Mouse (Mus musculus) gastrocnemius, postnatal 14 days (tissue): ENCODE results near the gene Rasgef1b. TPM values are rescaled to one million over a fixed set of nuclear protein-coding genes. Genes with fewer than 3 reads are reported as not detected.

Source experiments
- DNase-seq: peaks from one replicate; pipeline ENCODE4 v3.0.0; 2021; ENCODE audit warnings: mixed read lengths
- intact Hi-C: fragments of 180-260 bp; cut with DNase I; formaldehyde crosslinking; loops from one replicate; pipeline ENCODE4 v1.15.1; 2025; ENCODE audit warnings: low total_unique reads
- total RNA-seq, 2 experiments: library from RNA; stranded (reverse); gene quantifications; 2 replicates each; pipeline ENCODE4 v1.2.3; 2021

Rasgef1b gene
- total RNA-seq, 2 experiments from 2014 or later = 1.2 to 1.7 TPM

DNA sequence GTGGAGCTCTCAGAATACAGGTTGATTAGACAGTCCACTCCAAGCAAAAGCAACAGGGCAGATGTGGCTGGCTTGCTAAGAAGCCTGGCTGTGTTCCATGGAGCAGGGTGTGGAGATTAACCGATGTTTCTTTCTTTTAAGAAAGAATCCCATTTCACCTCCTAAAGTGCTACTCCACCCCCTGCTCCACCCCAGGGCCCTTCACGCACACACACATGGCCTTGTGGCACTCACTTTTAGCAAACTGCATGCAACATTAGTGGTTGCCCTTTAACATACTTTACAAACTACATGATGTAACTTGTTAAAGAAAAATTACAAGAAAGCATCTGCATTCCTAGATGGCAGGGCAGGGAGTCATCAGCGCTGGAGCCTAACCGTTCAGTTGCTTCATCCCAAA, 378.8 kb downstream of the Rasgef1b start:
- DNase-seq = no peak
- intact Hi-C loops = no loop called here

DNA sequence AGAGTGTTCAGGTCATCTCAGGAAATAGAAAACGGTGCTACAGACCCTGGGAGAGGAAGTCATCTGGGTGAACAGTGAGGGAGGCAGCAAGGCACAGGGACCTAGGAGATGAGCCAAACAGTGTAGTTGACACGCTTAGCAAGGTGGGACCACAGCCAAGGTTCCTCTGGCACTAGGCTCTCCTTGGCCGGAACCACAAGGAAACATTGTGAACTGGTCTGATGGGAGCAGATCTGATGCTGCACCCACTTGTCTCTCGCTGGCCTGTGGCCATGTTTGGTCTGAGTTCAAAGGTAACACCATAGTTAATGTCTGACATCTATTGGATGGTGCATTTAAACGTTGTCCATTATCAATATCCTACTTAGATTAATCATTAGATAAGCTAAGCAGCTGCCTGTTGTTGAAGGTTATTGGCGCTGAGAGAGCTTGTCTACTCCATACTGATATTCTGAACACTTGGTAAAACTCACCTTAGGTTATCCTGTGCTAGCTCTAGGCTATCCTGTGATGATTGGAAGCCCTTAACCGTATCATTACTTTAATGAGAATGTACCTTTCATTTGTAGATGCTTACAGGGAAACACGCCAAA, 380.5 kb downstream of the Rasgef1b start:
- DNase-seq = peak; percentile 79
- intact Hi-C loops = no loop called here

DNA sequence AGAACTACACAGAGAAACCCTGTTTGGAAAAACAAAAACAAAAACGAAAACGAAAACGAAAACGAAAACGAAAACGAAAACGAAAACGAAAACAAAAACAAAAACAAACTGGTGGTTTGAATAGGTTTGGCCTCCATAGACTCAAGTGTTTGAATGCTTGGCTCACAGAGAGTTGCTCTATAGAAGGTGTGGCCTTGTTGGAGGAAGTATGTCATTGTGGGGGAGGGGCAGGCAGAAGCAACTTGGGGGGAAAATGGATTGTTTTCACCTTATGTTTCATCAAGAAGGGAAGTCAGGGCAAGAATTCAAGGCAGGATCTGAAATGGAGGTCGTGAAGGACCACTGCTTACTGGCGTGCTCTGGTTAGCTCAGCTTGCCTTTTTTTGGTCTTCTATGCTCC, 386.3 kb downstream of the Rasgef1b start:
- intact Hi-C loops = no loop called here
- DNase-seq = no peak

DNA sequence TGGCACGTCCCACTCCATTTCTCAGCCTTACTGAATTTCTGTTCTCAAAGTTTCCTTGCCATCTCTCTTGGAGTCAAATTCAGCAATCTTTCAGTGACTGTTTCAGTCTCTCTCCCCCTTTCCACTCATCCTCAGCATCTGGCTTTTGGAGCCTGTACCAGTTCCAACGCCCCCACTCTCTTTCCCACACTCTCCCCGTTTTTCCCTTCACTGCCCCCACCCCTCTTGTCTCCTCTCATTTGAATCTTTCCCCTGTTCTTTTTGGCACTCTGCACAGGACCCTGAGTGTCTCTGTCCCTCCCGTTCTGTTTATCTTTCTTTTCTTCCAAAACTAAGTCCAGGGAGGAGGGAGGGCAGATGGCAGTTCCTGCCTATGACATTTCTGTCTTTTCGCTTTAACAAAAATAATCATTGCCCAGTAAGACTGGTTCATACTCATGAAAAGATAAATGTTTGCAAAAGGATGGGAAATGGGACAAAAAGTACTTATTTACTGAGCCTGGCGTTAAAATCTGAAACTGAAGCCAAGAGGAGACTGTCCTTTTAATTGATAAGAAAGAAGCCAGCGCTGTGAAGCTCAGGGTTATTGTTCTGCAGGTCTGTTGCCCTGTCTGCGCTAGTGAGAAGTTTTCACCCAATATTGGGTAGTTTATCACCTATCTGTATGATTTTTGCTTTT, 388.4 kb downstream of the Rasgef1b start:
- intact Hi-C loops = no loop called here
- DNase-seq = no peak

- intact Hi-C loops = no loop called here
- DNase-seq = peak; percentile 50
Observed at GRCm38 (mm10) chr5:99339790-99340189, 389.1 kb downstream of the Rasgef1b start.

DNA sequence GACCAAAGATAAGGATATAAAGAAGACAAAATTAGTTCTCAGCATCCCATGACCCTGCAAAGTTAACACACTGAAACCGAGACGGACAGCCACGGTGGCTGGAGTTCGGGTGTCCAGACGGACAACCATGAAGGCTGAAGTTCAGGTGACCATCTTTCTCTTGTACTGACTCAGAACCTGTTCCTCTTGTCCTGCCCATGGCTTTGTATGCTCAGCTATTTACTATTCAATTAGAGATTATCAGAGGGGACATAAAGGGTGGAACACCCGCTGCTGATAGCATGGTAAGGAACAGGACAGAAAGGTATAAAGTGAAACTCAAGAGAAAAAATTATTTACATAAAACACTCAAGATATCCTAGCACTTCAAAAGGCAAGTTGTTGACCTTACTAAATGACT, 390.0 kb downstream of the Rasgef1b start:
- DNase-seq = no peak
- intact Hi-C loops = no loop called here

DNA sequence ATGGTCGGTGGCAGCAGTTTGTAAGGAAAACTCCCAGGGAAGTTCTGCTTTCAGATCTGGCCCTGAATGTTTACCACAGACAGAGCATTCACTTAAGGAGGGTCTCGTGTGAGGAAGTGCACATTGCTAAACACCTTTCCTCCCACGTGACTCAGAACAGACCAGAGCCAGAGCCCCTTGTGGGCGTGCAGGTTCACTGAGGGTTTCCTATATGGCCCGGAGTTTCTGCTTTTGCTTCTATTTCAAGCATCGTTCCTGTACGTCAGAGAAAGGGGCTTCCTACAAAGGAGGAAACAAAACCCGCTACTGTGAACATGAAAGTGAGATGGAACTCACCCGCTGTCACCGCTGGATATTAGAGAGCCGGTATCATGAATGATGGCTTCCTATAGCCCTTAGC, 392.4 kb downstream of the Rasgef1b start:
- intact Hi-C loops = no loop called here
- DNase-seq = no peak

- intact Hi-C loops = no loop called here
- DNase-seq = no peak
Observed at GRCm38 (mm10) chr5:99334017-99334416, 394.8 kb downstream of the Rasgef1b start.

- DNase-seq = no peak
- intact Hi-C loops = no loop called here
Observed at GRCm38 (mm10) chr5:99332021-99332420, 396.8 kb downstream of the Rasgef1b start.

- intact Hi-C loops = no loop called here
- no peak for DNase-seq
Observed at GRCm38 (mm10) chr5:99329065-99329464, 399.8 kb downstream of the Rasgef1b start.

DNA sequence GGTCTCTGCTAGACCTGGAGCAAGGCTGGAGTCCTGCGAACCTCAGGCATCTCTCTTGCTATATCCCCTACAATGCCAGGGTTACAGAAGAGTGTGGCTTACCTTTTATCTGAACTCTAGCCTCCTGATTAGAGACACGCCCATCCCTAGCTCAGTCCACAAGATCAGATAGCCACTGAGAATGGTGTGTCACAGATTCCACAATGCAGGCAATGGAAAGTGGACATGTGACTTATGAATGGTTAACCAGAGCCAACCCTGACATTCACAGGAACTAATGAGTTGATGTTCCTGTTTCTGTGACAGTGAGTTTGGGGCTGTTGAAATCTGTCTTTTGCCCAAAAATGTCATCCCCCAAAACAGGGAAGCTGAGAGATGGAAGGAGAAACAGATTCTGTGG, 401.8 kb downstream of the Rasgef1b start:
- intact Hi-C loops = no loop called here
- DNase-seq = no peak

DNA sequence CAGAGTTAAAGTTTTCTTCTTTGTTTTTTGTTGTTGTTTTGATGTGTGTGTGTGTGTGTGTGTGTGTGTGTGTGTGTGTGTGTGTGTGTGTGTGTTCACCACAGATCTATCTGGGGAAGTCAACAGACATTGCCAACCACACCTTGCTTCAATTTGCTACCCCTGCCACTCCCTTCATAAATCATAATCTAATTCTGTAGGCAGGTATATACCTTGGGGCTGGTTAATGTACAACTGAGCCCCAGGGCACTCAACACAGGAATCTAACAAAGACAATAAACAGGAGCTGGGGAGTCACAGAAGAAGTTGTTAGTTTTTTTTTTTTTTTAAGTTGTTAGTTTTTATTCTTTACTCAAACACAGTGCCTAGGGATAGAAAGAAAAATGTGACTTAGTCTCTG, 403.6 kb downstream of the Rasgef1b start:
- intact Hi-C loops = no loop called here
- DNase-seq = no peak

GRCm38 (mm10) chr5:99320783-99321182, 408.1 kb downstream of the Rasgef1b start:
- intact Hi-C loops = no loop called here

GRCm38 (mm10) chr5:99297939-99298338, 430.9 kb downstream of the Rasgef1b start:
- no peak for DNase-seq
- intact Hi-C loops = no loop called here

More at GRCm38 (mm10) chr5:99320783-99321182, 408.1 kb downstream of the Rasgef1b start:
- no peak for DNase-seq

- DNase-seq = no peak
- intact Hi-C loops = no loop called here
Observed at GRCm38 (mm10) chr5:99296348-99296747, 432.5 kb downstream of the Rasgef1b start.

- no peak for DNase-seq
- intact Hi-C loops = no loop called here
Observed at GRCm38 (mm10) chr5:99292287-99292851, 436.5 kb downstream of the Rasgef1b start.

DNA sequence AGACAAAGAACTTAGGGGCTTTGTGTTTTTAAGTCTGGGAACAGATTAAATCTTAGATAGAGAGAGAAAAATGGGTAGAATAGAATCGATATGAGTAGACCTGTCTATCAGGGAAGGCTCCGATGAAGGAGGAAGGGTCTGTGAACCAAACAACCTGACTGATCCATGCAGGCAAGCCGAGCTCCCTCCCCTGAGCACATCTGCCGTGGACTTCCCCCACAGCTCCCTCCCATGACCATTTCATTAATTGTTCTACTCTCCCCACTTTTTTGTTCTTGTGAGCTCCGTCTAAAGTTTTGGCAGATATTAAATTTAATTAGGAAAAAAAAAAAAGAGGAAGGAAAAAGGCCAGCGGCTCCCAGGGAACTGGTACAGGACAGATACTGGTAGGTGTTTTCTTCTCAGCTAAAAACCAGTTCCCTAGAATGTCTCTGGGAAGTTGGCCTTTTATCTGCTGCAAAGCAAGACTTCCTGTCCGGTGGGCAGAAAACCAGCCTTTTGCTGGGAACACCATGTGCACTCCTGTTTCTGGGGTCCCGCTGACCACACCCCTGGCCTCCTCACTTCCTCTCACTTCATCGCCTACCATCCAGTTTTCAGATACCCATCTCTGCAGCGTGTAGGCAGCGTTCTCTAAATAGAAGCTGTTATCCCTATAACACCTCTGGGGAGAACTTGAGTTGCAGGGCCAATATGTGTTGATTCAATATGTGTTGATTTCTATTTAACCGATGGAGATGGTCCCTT, 437.6 kb downstream of the Rasgef1b start:
- intact Hi-C loops = no loop called here
- DNase-seq = no peak

- no peak for DNase-seq
- intact Hi-C loops = loop anchor here (10.0 kb wide), 1 partner anchor 543 kb away; no protein-coding TSS in a partner anchor
Observed at GRCm38 (mm10) chr5:99288262-99288661, 440.6 kb downstream of the Rasgef1b start.

DNA sequence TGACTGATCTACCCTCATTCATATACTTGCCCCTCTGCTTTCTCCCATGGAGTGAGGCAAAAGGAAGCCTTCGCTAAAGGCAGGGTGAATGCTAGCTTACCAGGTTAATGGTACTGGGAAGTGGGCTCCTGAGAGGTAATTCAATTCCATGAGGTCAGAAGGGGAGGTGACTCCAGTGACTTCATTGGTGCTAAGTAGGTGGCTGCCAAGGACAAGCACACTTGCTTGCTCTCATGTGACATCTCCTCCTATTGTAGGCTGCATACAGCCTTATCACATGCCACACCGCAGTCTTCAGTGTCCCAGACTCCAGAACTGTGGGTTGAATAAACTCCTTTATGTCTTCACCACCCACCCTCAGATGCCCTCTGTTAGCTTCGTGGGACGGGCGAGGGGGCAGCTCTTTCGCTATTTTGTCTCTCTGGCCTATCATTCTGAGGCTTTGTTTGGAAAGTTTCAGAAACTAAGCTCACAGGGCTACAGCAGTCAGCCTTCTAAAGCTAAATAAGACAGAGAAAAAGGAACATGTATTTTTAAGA, 441.1 kb downstream of the Rasgef1b start:
- no peak for DNase-seq
- intact Hi-C loops = loop anchor here (10.0 kb wide), 1 partner anchor 543 kb away; no protein-coding TSS in a partner anchor

DNA sequence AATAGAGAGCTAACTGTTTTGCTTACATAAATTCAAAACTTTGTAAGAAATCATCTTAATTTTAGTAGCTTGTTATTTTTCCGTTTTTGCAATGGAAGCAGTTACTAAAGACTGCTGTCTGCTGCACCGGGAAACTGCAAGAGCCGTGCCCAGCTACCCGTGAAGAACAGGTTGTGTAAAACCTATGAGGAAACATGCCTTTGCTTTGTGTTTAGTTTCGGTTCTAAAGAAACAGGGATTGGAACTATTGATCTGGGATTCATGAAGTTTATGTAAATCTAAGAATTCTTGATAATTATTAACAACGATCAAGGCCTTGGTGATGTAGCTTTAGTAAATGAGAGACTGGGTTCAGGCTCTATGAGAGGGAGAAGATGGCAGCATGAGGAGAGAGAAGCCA, 442.3 kb downstream of the Rasgef1b start:
- intact Hi-C loops = loop anchor here (10.0 kb wide), 1 partner anchor 542 kb away; no protein-coding TSS in a partner anchor
- DNase-seq = no peak
